Mouse (Mus musculus): ENCODE data around the gene Spag16. TPM values are rescaled to one million over a fixed set of nuclear protein-coding genes. Genes with fewer than 3 reads are reported as not detected.

The Spag16 gene
- 0.28 and 0.47 TPM in 2 replicates for polyA plus RNA-seq (2014; fragmentation: Nextera tagmentation; extraction: Ambion mirVana)

DNA sequence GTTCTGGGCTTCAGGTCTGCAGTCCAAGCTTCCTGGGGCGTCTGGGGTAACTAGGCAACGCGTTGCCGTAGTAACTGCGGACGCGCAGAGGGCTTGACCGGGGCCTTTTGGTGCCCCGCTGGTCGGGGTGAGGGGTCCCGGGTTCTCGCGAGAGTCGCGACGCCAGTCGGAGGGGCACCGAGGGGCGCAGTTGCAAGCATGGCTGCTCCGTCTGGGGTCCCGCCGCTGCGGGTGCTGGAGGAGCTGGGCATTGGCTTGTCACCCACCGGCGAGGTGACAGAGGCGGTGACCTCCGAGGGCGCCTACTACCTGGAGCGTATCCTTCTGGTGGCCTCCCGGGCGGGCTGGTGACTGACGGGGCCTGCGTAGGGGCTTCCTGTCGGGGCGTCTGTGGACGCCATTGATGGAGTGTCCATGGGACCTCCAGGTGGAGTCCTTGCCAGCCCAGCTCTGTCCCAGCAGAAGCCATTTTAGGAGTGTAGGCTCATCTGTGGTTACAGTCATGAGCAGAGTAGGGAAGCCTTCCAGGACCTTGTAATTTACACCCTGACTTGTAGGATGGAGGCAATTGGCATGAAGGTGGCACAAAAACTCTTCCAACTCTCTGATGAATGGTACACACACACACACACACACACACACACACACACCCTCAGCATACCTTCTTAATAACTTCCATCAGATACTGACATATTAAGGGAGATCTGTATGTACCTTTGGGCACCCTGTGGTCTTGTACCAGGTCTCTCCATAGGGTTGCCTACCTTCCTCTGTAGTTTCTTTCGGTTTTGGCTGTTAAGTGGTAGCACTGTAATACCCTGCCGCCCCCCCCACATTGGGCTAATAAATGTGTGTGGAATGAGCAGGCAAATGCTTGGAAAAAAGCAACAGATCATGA is at the start of gene Spag16:
Gene Spag16 (plus strand): TSS at position 165 of the 898 bp plus-strand sequence.
- H3K9ac ChIP-seq: peak within 1 kb of the TSS; percentile 23; the same call in 1 of the 2 replicates
- peak; percentile 89; the same call in 1 of the 2 replicates for ATAC-seq (ENCODE audit: insufficient read depth)
- H3K9me3 ChIP-seq (ENCODE audit: low read depth, low read length): no peaks in the 10 kb centered on the region
- no peaks in the 10 kb centered on the region for H3K4me1 ChIP-seq (ENCODE audit: insufficient read depth)
- H3K36me3 ChIP-seq (ENCODE audit: insufficient read depth): no peaks in the 10 kb centered on the region
- H3K4me2 ChIP-seq: peak within 1 kb of the TSS; percentile 72
- no peak for TF ChIP-seq CTCF (IDR thresholded peaks at IDR 0.05; ENCODE audit: low read depth)
- WGBS: 7% methylated on average over 38 of the region's 38 CpGs
- peak within 1 kb of the TSS; percentile 42 for H3K4me3 ChIP-seq (ENCODE audit: low read depth, low read length)
- no peaks in the 10 kb centered on the region for H3K27me3 ChIP-seq (ENCODE audit: insufficient read depth, low read length)
- no peak within 1 kb of the TSS for H3K27ac ChIP-seq (ENCODE audit: low read depth)
- DNase-seq: peak; percentile 73

DNA sequence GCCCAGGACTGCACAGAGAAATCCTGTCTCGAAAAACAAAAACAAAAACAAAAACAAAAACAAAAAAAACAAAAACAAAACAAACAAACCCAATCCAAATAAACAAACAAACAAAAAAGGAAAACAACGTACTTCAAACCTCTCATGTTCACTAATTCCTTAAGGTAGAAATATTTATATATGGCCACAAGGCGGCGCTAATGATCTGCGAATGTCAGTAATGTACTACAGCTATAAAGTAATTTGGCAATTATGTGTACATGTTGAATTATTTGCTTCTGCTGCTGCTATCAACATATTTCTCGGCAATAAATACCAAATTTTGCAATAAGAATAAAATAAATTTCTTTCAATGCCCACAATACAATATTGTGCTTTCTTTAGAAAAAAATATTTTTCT is 41.6 kb upstream of the Spag16 start:
- peak; percentile 90 for DNase-seq
- no peaks in the 10 kb centered on the region for H3K4me1 ChIP-seq (ENCODE audit: insufficient read depth)

DNA sequence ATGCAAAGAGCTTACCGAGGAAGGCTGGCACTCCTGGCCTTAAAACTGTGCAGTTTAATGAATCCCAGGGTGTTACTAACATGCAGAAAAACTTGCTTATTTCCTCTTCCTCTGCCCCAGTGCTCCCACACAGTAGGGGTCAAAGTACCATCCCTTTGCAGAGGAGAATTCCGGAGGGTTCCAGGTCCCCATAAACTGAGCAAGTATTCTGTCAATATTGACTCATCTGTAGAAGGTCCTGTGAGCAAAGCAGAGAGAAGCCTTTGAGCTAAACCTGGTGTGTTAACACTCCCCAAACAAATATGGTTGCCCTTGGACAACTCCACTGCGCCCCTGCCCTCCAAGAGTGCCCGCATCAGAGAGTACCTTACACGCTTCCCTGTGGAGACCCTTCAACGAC is 40.1 kb upstream of the Spag16 start:
- Histone ChIP-seq H3K9ac (no peak overlapping the region), H3K4me3 (ENCODE audit: low read depth, low read length) (no peak overlapping the region), H3K36me3 (ENCODE audit: insufficient read depth) (no peaks in the 10 kb centered on the region), H3K4me2 (no peak overlapping the region), H3K27ac (ENCODE audit: low read depth) (no peak overlapping the region), H3K4me1 (ENCODE audit: insufficient read depth) (no peaks in the 10 kb centered on the region), H3K9me3 (ENCODE audit: low read depth, low read length) (no peaks in the 10 kb centered on the region), H3K27me3 (ENCODE audit: insufficient read depth, low read length) (no peaks in the 10 kb centered on the region)
- no peak for TF ChIP-seq CTCF (IDR thresholded peaks at IDR 0.05; ENCODE audit: low read depth)
- no peak for DNase-seq
- no peak for ATAC-seq (ENCODE audit: insufficient read depth)
- WGBS: 44% methylated on average over 6 of the region's 6 CpGs

More for the DNA sequence above, 41.6 kb upstream of the Spag16 start:
- no peak overlapping the region for H3K27ac ChIP-seq (ENCODE audit: low read depth)
- H3K36me3 ChIP-seq (ENCODE audit: insufficient read depth): no peaks in the 10 kb centered on the region
- no peak overlapping the region for H3K9ac ChIP-seq
- 4% methylated on average over 6 of the region's 6 CpGs for WGBS
- no peak overlapping the region for H3K4me2 ChIP-seq
- H3K9me3 ChIP-seq (ENCODE audit: low read depth, low read length): no peaks in the 10 kb centered on the region
- peak; percentile 69 for TF ChIP-seq CTCF (IDR thresholded peaks at IDR 0.05; ENCODE audit: low read depth)
- ATAC-seq (ENCODE audit: insufficient read depth): no peak
- H3K27me3 ChIP-seq (ENCODE audit: insufficient read depth, low read length): no peaks in the 10 kb centered on the region
- H3K4me3 ChIP-seq (ENCODE audit: low read depth, low read length): no peak overlapping the region

DNA sequence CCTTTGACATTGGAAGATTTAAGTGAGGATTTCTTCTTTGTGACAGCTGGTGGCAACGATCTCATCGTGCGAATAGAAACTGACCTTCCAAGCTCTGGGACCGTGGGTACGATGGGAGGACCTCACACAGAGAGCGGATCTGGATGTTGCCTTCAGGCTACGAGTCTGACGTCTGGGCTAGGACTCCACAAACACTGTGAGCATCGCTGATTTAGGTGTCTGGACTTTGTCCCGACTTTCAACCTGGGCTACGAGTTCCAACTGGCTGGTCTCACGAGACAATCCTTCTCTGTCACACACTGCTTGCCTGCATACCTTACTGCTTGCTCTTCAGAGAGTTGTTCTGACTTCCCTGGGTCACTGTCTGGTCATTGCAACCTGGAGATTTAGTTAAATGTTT is 39.4 kb upstream of the Spag16 start:
- Histone ChIP-seq H3K4me3 (ENCODE audit: low read depth, low read length) (no peak overlapping the region), H3K9me3 (ENCODE audit: low read depth, low read length) (no peaks in the 10 kb centered on the region), H3K4me2 (no peak overlapping the region), H3K9ac (no peak overlapping the region), H3K27me3 (ENCODE audit: insufficient read depth, low read length) (no peaks in the 10 kb centered on the region), H3K4me1 (ENCODE audit: insufficient read depth) (no peaks in the 10 kb centered on the region), H3K36me3 (ENCODE audit: insufficient read depth) (no peaks in the 10 kb centered on the region), H3K27ac (ENCODE audit: low read depth) (no peak overlapping the region)
- no peak for DNase-seq
- TF ChIP-seq CTCF (IDR thresholded peaks at IDR 0.05; ENCODE audit: low read depth): no peak
- WGBS: 52% methylated on average over 12 of the region's 12 CpGs
- no peak for ATAC-seq (ENCODE audit: insufficient read depth)

DNA sequence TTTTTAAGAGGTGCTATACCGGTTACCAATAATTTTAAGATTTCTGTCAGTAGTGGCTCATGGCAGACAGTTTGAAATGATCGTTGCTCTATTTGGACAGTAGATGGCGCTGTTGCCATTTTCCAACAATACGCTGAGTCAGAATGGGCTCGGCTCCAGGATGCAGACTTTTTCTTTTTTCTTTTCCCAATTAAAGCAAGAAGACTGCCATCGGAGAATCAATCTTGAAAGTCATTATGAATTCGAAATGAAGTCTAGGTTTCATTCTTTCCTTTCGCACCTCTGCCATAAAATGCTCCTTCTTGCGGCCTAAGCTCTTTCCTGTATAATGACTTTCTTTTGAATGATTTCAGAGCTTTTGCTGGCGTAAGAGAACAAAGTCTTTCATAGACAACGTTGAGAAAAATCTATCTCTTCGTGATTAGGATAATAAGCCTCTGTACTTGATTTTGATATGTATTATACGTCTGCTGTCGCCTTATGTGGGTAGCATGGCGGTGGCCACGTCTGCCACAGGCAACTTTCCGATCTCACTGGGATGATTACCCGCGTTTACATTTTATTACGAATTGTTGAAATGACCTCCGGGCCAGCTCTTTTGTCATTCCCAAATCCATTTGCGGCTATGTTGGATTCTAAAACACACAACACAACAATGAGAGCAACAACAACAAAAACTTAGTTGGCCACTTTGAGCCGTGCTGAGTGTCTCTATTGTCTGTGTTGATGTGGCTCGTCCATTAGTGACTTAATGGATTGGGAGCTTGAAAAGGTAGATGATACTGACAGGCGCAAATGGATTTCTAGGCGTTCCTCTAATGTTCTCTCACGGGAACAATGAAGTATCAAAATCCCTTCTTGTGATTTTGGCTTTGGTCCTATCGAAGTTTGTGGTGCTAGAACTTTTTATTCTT is 36.2 kb upstream of the Spag16 start:
- ATAC-seq (ENCODE audit: insufficient read depth): peak; percentile 49
- no peaks in the 10 kb centered on the region for H3K4me1 ChIP-seq (ENCODE audit: insufficient read depth)
- no peaks in the 10 kb centered on the region for H3K9me3 ChIP-seq (ENCODE audit: low read depth, low read length)
- peak overlapping the region; percentile 52 for H3K4me2 ChIP-seq
- TF ChIP-seq CTCF (IDR thresholded peaks at IDR 0.05; ENCODE audit: low read depth): peak; percentile 86
- peak overlapping the region; percentile 8; the same call in 1 of the 2 replicates for H3K4me3 ChIP-seq (ENCODE audit: low read depth, low read length)
- H3K36me3 ChIP-seq (ENCODE audit: insufficient read depth): no peaks in the 10 kb centered on the region
- DNase-seq: peak; percentile 92
- WGBS: 33% methylated on average over 28 of the region's 28 CpGs
- no peak overlapping the region for H3K9ac ChIP-seq
- no peaks in the 10 kb centered on the region for H3K27me3 ChIP-seq (ENCODE audit: insufficient read depth, low read length)
- H3K27ac ChIP-seq (ENCODE audit: low read depth): no peak overlapping the region

DNA sequence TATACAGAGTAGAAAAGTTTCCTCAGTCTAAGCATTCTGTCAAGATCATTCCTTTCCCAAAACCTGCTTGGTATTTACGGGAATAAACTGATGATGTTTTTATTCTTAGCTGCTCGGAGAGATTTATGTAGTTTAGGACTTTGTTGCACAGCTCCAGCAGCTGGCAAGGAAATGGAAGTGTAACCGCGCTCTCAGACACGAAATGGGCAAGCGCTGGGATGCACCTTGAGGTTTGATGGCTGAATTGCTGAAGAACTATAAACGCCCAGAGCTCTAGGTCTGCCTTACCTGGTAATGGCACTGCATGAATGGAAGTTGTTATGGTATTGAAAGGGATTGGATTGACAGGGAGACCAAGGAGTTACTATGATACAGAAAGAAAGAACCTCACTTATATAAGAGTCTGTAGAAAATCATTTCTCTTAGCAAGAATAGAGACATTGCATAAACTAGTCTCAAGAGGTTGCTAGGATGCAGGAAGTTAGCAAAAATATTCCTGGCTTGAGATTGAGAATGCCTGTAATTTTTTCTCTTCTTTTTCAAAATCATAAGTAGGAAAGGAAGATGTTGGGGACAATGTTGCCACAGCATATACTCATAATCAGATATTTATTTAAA is 27.7 kb upstream of the Spag16 start:
- Histone ChIP-seq H3K27me3 (ENCODE audit: insufficient read depth, low read length) (no peaks in the 10 kb centered on the region), H3K9ac (no peak overlapping the region), H3K36me3 (ENCODE audit: insufficient read depth) (no peaks in the 10 kb centered on the region), H3K4me3 (ENCODE audit: low read depth, low read length) (no peak overlapping the region), H3K9me3 (ENCODE audit: low read depth, low read length) (no peaks in the 10 kb centered on the region), H3K4me2 (no peak overlapping the region), H3K27ac (ENCODE audit: low read depth) (no peak overlapping the region), H3K4me1 (ENCODE audit: insufficient read depth) (no peaks in the 10 kb centered on the region)
- DNase-seq: no peak
- ATAC-seq (ENCODE audit: insufficient read depth): no peak
- no peak for TF ChIP-seq CTCF (IDR thresholded peaks at IDR 0.05; ENCODE audit: low read depth)
- WGBS: 78% methylated on average over 7 of the region's 7 CpGs

Data from lung, embryonic 14.5 days (tissue).